Mouse (Mus musculus) limb, embryonic 10.5 days (tissue): ENCODE data around the gene Rab12. TPM values are rescaled to one million over a fixed set of nuclear protein-coding genes. Genes with fewer than 3 reads are reported as not detected.

ENCODE experiments used
- DNase-seq: peaks from one replicate; pipeline ENCODE4 v3.0.0-alpha.2; 2017; ENCODE audit warnings: low spot score
- H3K27ac ChIP-seq: fragments of 300-500 bp; sonication (generic); 2 replicates; pipeline ENCODE4 v1.5.1; 2016; ENCODE audit warnings: mild to moderate bottlenecking
- H3K27me3 ChIP-seq: fragments of 300-500 bp; sonication (generic); 2 replicates; pipeline ENCODE4 v1.6.1; 2016; ENCODE audit warnings: low read depth, mild to moderate bottlenecking; ENCODE audit not compliant: poor library complexity, severe bottlenecking
- H3K36me3 ChIP-seq: fragments of 300-500 bp; sonication (generic); 2 replicates; pipeline ENCODE4 v1.6.1; 2016; ENCODE audit warnings: mild to moderate bottlenecking, moderate library complexity
- H3K4me1 ChIP-seq: fragments of 300-500 bp; sonication (generic); 2 replicates; pipeline ENCODE4 v1.6.1; 2016
- H3K4me3 ChIP-seq: fragments of 300-500 bp; sonication (generic); 2 replicates; pipeline ENCODE4 v1.5.1; 2016; ENCODE audit warnings: mild to moderate bottlenecking, moderate library complexity
- H3K9me3 ChIP-seq: fragments of 300-500 bp; sonication (generic); replicated peaks from 2 replicates; pipeline ENCODE4 v1.6.1; 2016; ENCODE audit warnings: mild to moderate bottlenecking
- WGBS: fragments of 180-500 bp; shearing (Covaris S2); methylation state at CpG from one replicate; pipeline ENCODE4 v1.1.7; 2016; 5-methylcytosine and 5-hydroxymethylcytosine counted together
- polyA plus RNA-seq: library from polyadenylated mRNA; unstranded; fragments of >200 nt; fragmentation: Nextera tagmentation; extraction: Ambion mirVana; gene quantifications from 2 replicates; pipeline ENCODE4 v1.2.1, GENCODE M21; 2016

Gene Rab12
- polyA plus RNA-seq, 1 experiment from 2014 or later = 32.0 TPM

GRCm38 (mm10) chr17:66485742-66486141 is 33.8 kb downstream of the Rab12 start:
- peaks cover 8% of the 10 kb centered on the region; the same call in 1 of the 2 replicates for H3K4me1 ChIP-seq
- H3K27ac ChIP-seq = peak overlapping the region; percentile 4; the same call in 1 of the 2 replicates
- peaks cover 15% of the 10 kb centered on the region for H3K27me3 ChIP-seq
- no peaks in the 10 kb centered on the region for H3K9me3 ChIP-seq
- H3K4me3 ChIP-seq = no peak overlapping the region
- WGBS = 22% methylated on average over 11 of the region's 11 CpGs
- no peaks in the 10 kb centered on the region for H3K36me3 ChIP-seq
- peak; percentile 87 for DNase-seq

DNA sequence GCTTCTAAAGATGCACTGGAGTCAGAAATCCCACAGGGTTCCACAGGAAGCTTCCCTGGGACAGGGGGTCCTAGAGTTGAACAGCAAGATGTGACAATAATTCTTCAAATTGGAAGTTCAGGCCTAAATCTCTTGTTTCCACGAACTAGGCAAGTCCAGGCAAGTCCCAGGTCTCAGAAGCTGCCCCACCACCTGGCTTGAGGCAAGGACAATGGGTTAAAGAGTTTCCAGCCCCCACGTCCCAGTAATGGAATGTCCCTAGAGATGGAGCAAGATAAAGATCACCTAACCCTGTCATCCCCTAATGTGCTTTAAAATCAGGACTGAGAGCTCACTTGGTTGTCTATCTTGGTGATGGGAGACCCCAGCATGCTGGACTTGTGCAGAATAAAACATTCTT is 34.6 kb downstream of the Rab12 start:
- Histone ChIP-seq H3K4me3 (no peak overlapping the region), H3K27ac (no peak overlapping the region), H3K4me1 (peaks cover 16% of the 10 kb centered on the region), H3K36me3 (no peaks in the 10 kb centered on the region), H3K27me3 (peaks cover 21% of the 10 kb centered on the region), H3K9me3 (no peaks in the 10 kb centered on the region)
- 59% methylated on average over 2 of the region's 2 CpGs for WGBS
- no peak for DNase-seq

- Histone ChIP-seq H3K27me3 (peaks cover 32% of the 10 kb centered on the region), H3K27ac (no peak overlapping the region), H3K4me3 (no peak overlapping the region), H3K4me1 (peaks cover 27% of the 10 kb centered on the region), H3K9me3 (no peaks in the 10 kb centered on the region), H3K36me3 (no peaks in the 10 kb centered on the region)
- DNase-seq = no peak
- 70% methylated on average over 9 of the region's 9 CpGs for WGBS
These were observed 35.7 kb downstream of the Rab12 start for GRCm38 (mm10) chr17:66483651-66484454.

GRCm38 (mm10) chr17:66481295-66481694 is 38.2 kb downstream of the Rab12 start:
- Histone ChIP-seq H3K4me3 (no peak overlapping the region), H3K27me3 (peaks cover 40% of the 10 kb centered on the region), H3K27ac (no peak overlapping the region), H3K4me1 (peaks cover 27% of the 10 kb centered on the region), H3K36me3 (no peaks in the 10 kb centered on the region), H3K9me3 (no peaks in the 10 kb centered on the region)
- DNase-seq = no peak
- WGBS = 70% methylated on average over 5 of the region's 5 CpGs

DNA sequence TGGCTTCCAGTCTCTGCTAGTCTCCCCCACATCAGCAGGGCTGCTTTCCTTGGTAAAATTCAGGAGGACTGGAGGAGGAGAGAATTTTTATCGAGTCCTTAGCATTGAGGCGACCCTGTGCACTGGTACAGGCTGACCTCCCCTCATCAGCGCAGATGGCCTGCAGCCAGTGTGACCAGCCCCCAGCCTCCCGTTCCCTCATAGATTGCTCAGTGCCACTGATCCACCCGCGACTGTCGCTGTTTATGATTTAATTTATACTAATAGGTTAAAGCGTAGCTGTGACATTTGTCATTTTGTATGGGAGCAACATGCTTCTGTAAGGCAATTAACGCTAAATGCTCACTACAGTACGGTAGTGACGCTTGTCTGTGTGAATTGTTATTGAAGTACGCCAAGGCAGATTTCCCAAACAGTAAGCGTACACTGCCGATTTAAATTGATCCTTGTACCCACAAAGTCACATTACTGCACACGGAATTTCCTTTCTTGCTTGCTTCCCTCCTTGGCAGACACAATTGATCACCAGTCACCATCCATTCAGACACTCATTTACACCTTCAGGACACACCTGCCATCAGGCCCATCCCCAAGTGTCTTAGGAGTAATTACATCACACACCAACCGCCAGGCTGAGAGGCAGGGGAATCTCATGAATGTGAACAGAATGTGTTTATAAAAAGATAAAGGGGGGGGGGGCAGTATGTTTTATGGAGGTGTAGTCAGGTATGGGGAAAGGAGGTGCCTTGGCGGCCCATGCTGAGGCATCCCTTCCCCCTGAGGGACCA is 38.8 kb downstream of the Rab12 start:
- 19% methylated on average over 17 of the region's 17 CpGs for WGBS
- peak overlapping the region; percentile 38 for H3K4me3 ChIP-seq
- H3K36me3 ChIP-seq = no peaks in the 10 kb centered on the region
- 0 out of 2 replicates have a peak overlapping the region, but pooled peaks have one; percentile 74 for H3K27ac ChIP-seq
- H3K27me3 ChIP-seq = peaks cover 40% of the 10 kb centered on the region
- H3K9me3 ChIP-seq = no peaks in the 10 kb centered on the region
- DNase-seq = no peak
- peaks cover 27% of the 10 kb centered on the region for H3K4me1 ChIP-seq

DNA sequence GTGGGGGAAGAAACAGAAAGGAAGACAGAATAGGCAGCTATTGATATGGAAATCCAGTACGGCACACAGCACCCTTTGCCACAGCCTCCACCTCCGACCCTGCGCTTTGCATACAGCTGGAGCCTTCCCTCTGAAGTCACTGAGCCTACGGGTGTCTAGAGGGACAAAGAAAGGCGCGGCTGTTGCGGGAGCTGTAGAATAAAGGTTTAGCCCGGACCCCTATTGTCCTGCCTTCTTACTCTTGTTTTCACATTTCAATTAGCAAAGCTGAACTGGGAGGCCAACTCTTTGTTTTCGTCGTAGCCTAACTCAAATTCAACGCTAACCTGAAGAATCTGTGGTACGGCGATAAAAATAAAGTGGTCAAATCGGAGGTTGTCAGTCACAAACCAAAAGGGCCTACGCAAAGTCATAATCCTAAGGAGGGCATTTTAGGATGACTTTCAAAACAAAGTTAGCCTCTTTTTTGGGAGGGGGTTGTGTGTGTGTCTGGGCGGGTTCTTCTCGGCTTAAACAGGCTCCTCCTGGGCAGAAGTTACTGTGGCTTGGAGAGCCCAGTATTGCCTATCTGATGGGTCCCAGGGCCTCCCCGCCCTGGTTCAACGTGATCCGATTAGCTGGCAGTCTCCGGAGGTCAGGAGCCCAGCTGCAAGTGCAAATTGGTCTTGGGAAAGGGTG is 39.6 kb downstream of the Rab12 start:
- Histone ChIP-seq H3K9me3 (no peaks in the 10 kb centered on the region), H3K4me3 (peak overlapping the region; percentile 38), H3K27me3 (peaks cover 40% of the 10 kb centered on the region), H3K36me3 (no peaks in the 10 kb centered on the region), H3K4me1 (peaks cover 27% of the 10 kb centered on the region), H3K27ac (peak overlapping the region; percentile 74)
- peak; percentile 57 for DNase-seq
- 6% methylated on average over 21 of the region's 21 CpGs for WGBS

- Histone ChIP-seq H3K27me3 (peaks cover 40% of the 10 kb centered on the region), H3K4me3 (peak overlapping the region; percentile 38), H3K27ac (peak overlapping the region; percentile 74), H3K36me3 (no peaks in the 10 kb centered on the region), H3K4me1 (peaks cover 27% of the 10 kb centered on the region), H3K9me3 (no peaks in the 10 kb centered on the region)
- WGBS = 11% methylated on average over 13 of the region's 13 CpGs
- peak; percentile 54 for DNase-seq
These were observed 40.2 kb downstream of the Rab12 start for GRCm38 (mm10) chr17:66479311-66479710.

- Histone ChIP-seq H3K36me3 (no peaks in the 10 kb centered on the region), H3K27me3 (peaks cover 2% of the 10 kb centered on the region), H3K4me1 (peaks cover 29% of the 10 kb centered on the region), H3K9me3 (no peaks in the 10 kb centered on the region), H3K27ac (no peak overlapping the region), H3K4me3 (no peak overlapping the region)
- 87% methylated on average over 1 of the region's 1 CpGs for WGBS
- DNase-seq = no peak
These were observed 46.3 kb downstream of the Rab12 start for GRCm38 (mm10) chr17:66473205-66473604.

DNA sequence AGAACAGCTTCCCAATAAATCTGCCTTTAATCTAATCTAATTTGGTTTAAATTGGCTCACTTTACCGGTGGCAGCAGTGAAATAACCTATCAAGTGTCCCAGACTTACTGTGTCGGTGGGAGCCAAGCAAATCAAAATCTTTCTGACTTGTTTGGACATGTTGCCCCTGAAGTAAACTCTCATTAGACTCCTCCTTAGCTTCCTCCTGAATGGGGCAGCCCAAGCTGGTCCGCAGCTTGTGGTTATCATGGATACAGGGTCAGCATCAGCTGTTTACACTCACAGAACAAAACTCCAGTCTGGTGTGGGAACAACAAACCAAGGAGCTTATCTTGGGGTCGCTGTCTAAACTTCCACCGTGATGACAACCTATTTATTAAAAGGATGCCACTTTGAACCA is 47.8 kb downstream of the Rab12 start:
- no peaks in the 10 kb centered on the region for H3K9me3 ChIP-seq
- peaks cover 29% of the 10 kb centered on the region for H3K4me1 ChIP-seq
- DNase-seq = no peak
- H3K27me3 ChIP-seq = no peaks in the 10 kb centered on the region
- 61% methylated on average over 5 of the region's 5 CpGs for WGBS
- no peak overlapping the region for H3K4me3 ChIP-seq
- peak overlapping the region; percentile 7; the same call in 1 of the 2 replicates for H3K27ac ChIP-seq
- H3K36me3 ChIP-seq = no peaks in the 10 kb centered on the region

- WGBS = 79% methylated on average over 4 of the region's 4 CpGs
- no peaks in the 10 kb centered on the region for H3K27me3 ChIP-seq
- no peaks in the 10 kb centered on the region for H3K36me3 ChIP-seq
- DNase-seq = no peak
- no peaks in the 10 kb centered on the region for H3K9me3 ChIP-seq
- peaks cover 29% of the 10 kb centered on the region for H3K4me1 ChIP-seq
- H3K27ac ChIP-seq = no peak overlapping the region
- no peak overlapping the region for H3K4me3 ChIP-seq
These were observed 48.3 kb downstream of the Rab12 start for GRCm38 (mm10) chr17:66471252-66471651.

GRCm38 (mm10) chr17:66470020-66470419 is 49.5 kb downstream of the Rab12 start:
- no peak for DNase-seq
- Histone ChIP-seq H3K9me3 (no peaks in the 10 kb centered on the region), H3K4me3 (no peak overlapping the region), H3K4me1 (peaks cover 29% of the 10 kb centered on the region), H3K36me3 (no peaks in the 10 kb centered on the region), H3K27me3 (no peaks in the 10 kb centered on the region), H3K27ac (no peak overlapping the region)
- WGBS = 49% methylated on average over 8 of the region's 8 CpGs

DNA sequence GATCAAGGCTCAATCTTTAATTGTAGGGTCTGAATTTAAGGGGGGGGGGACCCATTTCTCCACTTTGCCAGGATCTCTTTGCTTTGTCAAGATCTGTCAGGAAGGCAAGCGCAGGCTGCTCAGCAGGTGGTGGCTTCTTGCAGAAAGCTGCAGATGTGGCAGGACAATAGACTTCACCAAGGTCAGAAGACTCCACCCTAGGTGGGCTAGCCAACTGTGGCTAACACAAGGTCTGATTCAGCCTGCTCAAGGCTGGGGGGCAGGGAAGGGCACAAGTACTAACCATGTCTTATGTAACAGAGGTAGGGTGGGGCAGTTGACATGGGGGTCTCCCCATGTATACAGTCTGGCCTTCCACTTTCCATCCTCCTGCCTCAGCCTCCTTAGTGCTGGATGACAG is 62.3 kb downstream of the Rab12 start:
- no peak for DNase-seq
- Histone ChIP-seq H3K9me3 (no peaks in the 10 kb centered on the region), H3K27ac (no peak overlapping the region), H3K36me3 (no peaks in the 10 kb centered on the region), H3K4me1 (peaks cover 7% of the 10 kb centered on the region; the same call in 1 of the 2 replicates), H3K27me3 (peaks cover 6% of the 10 kb centered on the region; the same call in 1 of the 2 replicates), H3K4me3 (no peak overlapping the region)
- WGBS = 94% methylated on average over 1 of the region's 1 CpGs
